Mouse (Mus musculus): ENCODE measurements around the gene Kcnn1. TPM values are rescaled to one million over a fixed set of nuclear protein-coding genes. Genes with fewer than 3 reads are reported as not detected.

The Kcnn1 gene
- 2.0 TPM in 2 replicates for polyA plus RNA-seq (2015; fragmentation: Nextera tagmentation; extraction: Ambion mirVana)

DNA sequence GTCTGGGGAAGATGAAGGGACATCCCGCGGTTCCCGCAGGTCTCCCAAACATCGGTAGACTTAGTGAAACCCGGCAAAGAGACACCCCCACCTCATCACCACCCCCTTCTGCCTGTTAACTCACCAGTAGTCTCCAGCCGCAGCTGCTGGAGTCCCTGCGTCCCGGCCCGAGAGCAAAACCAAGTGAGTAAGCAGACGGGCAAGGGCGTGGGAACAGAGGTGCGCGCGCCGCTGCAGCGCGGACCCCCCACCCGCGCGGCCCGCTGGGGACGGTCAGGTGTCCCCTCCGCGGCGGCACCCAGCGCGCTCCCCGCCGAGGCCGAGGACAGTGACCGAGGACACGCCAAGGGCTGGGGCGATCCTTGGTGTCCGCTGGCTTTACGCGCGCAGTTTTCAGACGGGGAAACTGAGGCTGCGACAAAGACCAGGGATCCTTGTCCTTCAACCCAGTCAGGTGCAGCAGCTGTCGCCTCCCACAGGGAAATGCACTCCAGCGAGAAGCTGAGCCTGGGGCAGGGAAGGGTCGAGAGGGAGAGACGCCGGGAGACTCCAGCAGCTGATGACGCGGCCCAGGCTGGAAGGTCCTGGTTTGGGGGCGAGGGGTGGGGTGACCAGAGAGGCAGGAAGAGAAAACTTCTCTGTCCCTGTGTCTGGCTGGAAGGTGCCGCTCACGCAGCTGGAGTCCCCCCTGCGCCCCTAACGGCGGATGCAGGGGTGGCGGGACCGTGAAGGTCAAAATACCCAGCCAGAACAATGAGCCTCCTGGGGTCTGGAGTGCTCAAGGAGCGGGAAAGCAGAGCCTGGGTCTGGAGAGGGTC lies at the start of gene Kcnn1:
TSS of gene Kcnn1 (minus strand) at position 435 of the 818 bp plus-strand sequence.
- WGBS: under 1% methylated on average over 55 of the region's 55 CpGs
- peaks cover 41% of the 10 kb centered on the region for H3K4me1 ChIP-seq (replicated peaks)
- H3K27me3 ChIP-seq (replicated peaks): peaks cover 24% of the 10 kb centered on the region
- peak within 1 kb of the TSS; percentile 46 for H3K4me3 ChIP-seq (replicated peaks)
- no peaks in the 10 kb centered on the region for H3K36me3 ChIP-seq
- no peak within 1 kb of the TSS for H3K27ac ChIP-seq
- peak within 1 kb of the TSS; percentile 24 for H3K9ac ChIP-seq
- H3K9me3 ChIP-seq: no peaks in the 10 kb centered on the region
- ATAC-seq: no peak
- H3K4me2 ChIP-seq (replicated peaks): peak within 1 kb of the TSS; percentile 87

DNA sequence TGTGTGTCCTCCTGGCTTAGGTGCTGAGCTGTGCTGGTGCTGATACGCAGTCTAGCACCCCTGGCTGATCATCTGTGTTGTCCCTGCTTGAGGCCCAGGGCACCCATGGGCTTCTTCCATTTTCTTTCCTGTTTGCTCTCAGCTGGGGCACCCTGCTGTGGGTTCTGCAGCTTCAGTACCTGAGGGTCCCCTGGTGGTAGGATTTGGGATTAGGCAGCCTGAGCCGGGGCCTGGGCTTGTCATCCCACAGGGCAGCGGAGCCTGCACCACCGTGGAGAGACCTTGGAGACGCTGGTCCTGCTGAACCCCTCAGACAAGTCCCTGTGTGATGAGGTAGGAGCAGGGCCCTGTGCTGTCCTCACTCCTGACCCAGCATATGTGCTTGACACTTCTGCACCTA lies 48.5 kb upstream of the Kcnn1 start:
- Histone ChIP-seq H3K9ac (no peak overlapping the region), H3K4me2 (replicated peaks) (no peak overlapping the region), H3K27me3 (replicated peaks) (no peaks in the 10 kb centered on the region), H3K4me3 (replicated peaks) (no peak overlapping the region), H3K27ac (no peak overlapping the region), H3K9me3 (no peaks in the 10 kb centered on the region), H3K36me3 (peaks cover 40% of the 10 kb centered on the region), H3K4me1 (replicated peaks) (peaks cover 5% of the 10 kb centered on the region)
- ATAC-seq: no peak
- WGBS: 80% methylated on average over 5 of the region's 5 CpGs

DNA sequence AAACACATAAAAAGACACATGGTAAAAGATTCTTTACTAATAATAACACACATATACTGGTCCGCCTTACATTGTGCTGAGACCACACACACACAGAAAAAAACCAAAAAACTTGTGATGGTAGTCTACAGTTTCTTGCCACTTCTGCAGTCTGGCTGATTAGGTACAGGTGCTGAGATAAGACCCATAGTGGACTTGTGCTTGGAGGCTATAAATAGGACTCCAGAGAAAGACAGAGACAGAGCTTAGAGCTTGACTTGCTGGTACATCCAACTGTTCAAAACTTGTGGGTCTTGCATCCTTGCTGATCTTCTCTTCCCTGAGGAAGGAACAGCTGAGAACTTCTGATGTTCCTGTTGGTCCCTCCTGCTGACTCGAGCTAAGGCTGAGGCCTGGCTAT lies 44.5 kb upstream of the Kcnn1 start:
- no peaks in the 10 kb centered on the region for H3K9me3 ChIP-seq
- ATAC-seq: no peak
- 83% methylated on average over 2 of the region's 2 CpGs for WGBS
- H3K27ac ChIP-seq: no peak overlapping the region
- peaks cover 5% of the 10 kb centered on the region for H3K27me3 ChIP-seq (replicated peaks)
- H3K4me3 ChIP-seq (replicated peaks): no peak overlapping the region
- no peak overlapping the region for H3K4me2 ChIP-seq (replicated peaks)
- peaks cover 10% of the 10 kb centered on the region for H3K4me1 ChIP-seq (replicated peaks)
- no peak overlapping the region for H3K9ac ChIP-seq
- H3K36me3 ChIP-seq: peaks cover 7% of the 10 kb centered on the region; the same call in 1 of the 2 replicates

DNA sequence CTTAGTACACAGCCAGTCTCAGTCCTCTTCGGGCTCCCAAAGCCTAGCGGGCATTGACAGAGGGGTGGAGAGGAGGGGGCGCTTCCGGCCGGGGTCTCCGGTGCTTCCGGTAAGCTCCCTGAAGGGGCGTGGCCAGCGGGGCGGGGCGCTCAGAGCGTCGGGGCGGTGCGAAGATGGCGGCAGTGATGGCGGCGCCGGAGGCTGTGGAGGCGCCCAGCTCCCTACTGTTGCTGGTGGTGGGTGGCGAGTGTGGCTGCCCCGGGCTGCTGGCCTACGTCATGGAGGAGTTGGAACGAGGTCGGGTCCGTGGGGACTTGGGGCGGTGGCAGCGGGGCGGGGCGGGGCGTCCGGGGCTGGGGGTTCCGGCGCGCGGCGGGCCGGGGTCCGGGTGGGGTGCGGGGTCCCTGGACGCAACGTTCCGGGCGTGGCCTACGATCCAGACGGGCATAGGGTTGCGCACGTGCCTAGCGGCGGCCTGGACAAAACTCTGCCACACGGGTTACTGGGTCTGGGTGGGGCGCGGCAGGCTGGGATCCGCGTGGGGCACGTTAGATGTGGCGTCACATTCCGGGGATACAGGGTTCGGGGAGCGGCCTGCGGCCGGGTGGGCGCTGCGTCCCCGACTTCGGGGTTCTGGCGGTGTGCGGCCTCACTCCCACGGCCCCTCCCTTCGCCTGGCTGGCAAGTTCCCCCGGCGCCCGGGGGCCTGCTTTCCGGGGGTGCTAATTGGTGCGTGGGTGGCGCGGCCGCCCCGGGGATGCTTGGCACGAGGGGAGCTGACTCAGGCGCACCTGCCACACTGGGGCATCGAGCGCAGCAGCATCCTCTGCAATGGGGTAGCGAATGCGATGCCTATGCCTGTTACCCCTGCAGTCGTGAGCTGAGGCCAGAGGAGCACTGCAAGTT lies 43.0 kb upstream of the Kcnn1 start, which contains the start of gene Map1s:
TSS of gene Map1s (plus strand) at position 102 of the 906 bp plus-strand sequence.
- H3K27ac ChIP-seq: peak within 1 kb of the TSS; percentile 87
- under 1% methylated on average over 84 of the region's 86 CpGs for WGBS
- H3K4me1 ChIP-seq (replicated peaks): peaks cover 10% of the 10 kb centered on the region
- H3K9me3 ChIP-seq: no peaks in the 10 kb centered on the region
- peak; percentile 94 for ATAC-seq
- H3K9ac ChIP-seq: peak within 1 kb of the TSS; percentile 92
- H3K36me3 ChIP-seq: no peaks in the 10 kb centered on the region
- H3K4me2 ChIP-seq (replicated peaks): peak within 1 kb of the TSS; percentile 94
- H3K27me3 ChIP-seq (replicated peaks): peaks cover 5% of the 10 kb centered on the region
- peak within 1 kb of the TSS; percentile 87 for H3K4me3 ChIP-seq (replicated peaks)

DNA sequence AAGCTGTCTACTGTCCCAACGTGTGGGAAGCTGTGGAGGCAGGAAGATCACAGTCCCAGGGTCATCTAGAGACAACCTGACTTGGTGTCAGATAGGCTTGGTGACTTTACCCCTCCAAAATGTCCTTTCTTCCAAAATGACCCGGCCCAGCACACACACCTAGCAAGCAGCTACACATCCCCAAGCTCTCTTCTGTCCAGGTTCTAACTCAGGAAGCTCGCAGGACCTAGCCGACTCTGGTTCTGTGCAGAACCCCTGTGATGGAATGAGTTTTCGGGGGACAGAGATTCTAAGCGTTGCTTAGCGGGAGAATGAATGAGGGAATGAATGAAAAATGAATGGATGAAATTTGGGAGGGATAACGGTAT lies 42.4 kb upstream of the Kcnn1 start:
- Histone ChIP-seq H3K4me3 (replicated peaks) (peak overlapping the region; percentile 87), H3K4me2 (replicated peaks) (peak overlapping the region; percentile 94), H3K9ac (peak overlapping the region; percentile 92), H3K9me3 (no peaks in the 10 kb centered on the region), H3K27ac (peak overlapping the region; percentile 87; the same call in 1 of the 2 replicates), H3K36me3 (no peaks in the 10 kb centered on the region), H3K4me1 (replicated peaks) (peaks cover 10% of the 10 kb centered on the region), H3K27me3 (replicated peaks) (peaks cover 5% of the 10 kb centered on the region)
- 0 out of 2 replicates have a peak, but pooled peaks have one; percentile 4 for ATAC-seq
- WGBS: 16% methylated on average over 8 of the region's 8 CpGs

DNA sequence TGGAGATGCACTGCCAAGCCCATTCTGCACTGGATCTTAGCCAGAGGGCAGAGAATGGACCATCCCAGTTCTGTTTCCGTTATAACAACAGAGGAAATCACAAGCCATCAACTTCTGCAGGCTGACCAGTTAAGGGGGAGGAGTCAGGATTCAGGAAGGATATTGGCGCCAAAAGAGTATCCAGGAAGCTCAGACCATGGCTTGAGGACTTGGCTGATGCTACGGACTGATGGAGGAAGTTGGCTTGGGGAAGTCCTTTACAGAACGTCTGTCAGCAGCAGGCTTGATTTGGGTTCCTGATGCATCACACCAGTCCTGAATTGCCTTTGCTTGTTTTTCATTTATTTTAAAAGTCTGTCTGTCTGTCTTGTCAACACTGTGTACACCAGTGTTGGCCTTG lies 41.5 kb upstream of the Kcnn1 start:
- no peak overlapping the region for H3K4me3 ChIP-seq (replicated peaks)
- ATAC-seq: no peak
- H3K27me3 ChIP-seq (replicated peaks): peaks cover 5% of the 10 kb centered on the region
- no peak overlapping the region for H3K9ac ChIP-seq
- H3K4me1 ChIP-seq (replicated peaks): peaks cover 10% of the 10 kb centered on the region
- H3K9me3 ChIP-seq: no peaks in the 10 kb centered on the region
- H3K4me2 ChIP-seq (replicated peaks): no peak overlapping the region
- no peak overlapping the region for H3K27ac ChIP-seq
- no peaks in the 10 kb centered on the region for H3K36me3 ChIP-seq
- 46% methylated on average over 4 of the region's 4 CpGs for WGBS

DNA sequence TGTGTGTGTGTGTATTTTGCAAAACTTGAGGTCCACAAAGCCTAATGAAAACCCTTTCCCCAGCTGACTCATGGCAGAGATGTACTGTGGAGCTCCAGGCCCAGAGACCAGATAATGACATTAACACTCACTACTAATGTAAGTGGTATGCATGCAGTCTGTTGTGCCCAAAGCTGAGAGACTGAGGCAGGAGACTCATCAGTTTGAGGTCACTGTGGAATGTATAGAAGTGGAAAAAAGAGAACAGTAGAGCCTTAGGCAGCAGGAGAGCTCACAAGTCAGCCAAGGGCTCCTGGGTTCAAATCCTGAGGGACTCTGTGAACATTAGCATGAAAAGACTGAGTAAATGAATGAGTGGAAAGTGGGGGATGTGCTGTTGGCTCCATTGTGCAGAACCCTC lies 40.5 kb upstream of the Kcnn1 start:
- H3K36me3 ChIP-seq: no peaks in the 10 kb centered on the region
- H3K9ac ChIP-seq: no peak overlapping the region
- H3K27ac ChIP-seq: no peak overlapping the region
- peaks cover 5% of the 10 kb centered on the region for H3K27me3 ChIP-seq (replicated peaks)
- H3K4me2 ChIP-seq (replicated peaks): no peak overlapping the region
- no peak for ATAC-seq
- no peaks in the 10 kb centered on the region for H3K9me3 ChIP-seq
- peaks cover 13% of the 10 kb centered on the region for H3K4me1 ChIP-seq (replicated peaks)
- no peak overlapping the region for H3K4me3 ChIP-seq (replicated peaks)

DNA sequence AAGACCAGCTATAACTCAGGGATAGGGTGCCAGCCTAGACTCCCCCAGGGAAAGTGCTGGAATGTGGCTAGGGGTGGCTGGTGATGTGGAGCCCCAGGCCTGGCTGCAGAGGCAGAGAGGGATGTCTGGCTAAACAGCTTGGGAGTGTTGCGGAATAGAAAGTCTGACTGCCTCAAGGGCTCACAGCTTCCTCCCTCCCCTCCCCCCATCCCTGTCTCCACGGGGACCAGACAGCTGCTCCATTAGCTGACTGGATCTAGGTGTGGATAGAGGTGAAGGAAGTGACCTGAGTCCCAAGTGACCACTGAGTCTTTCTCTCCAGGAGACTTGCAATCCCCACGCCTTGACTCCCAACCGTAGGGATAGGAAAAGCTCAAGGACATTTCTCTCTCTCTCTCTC lies 40.1 kb upstream of the Kcnn1 start:
- ATAC-seq: no peak
- no peaks in the 10 kb centered on the region for H3K36me3 ChIP-seq
- WGBS: 44% methylated on average over 4 of the region's 4 CpGs
- H3K9me3 ChIP-seq: no peaks in the 10 kb centered on the region
- H3K9ac ChIP-seq: no peak overlapping the region
- no peak overlapping the region for H3K4me2 ChIP-seq (replicated peaks)
- no peak overlapping the region for H3K4me3 ChIP-seq (replicated peaks)
- peaks cover 5% of the 10 kb centered on the region for H3K27me3 ChIP-seq (replicated peaks)
- H3K4me1 ChIP-seq (replicated peaks): peaks cover 18% of the 10 kb centered on the region
- no peak overlapping the region for H3K27ac ChIP-seq

DNA sequence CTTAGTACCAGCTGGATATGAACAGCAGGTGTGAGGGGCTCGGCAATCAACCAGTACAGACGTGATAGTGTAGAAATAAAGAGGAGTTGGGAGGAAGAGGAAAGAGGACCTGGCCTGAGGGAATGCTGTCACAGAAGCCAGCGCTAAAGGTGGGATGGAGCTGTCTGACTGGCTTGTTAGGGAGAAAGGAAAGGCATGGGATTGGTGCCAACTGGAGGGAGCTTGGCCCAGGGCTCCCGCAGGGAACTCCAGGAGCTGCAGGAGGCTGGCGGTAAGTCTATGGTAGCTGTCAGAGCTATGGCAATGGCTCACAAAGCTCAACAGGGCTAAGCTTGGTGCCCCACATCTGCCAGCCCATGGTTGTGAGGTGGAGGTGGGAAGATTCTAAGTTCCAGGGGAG lies 39.2 kb upstream of the Kcnn1 start:
- Histone ChIP-seq H3K4me1 (replicated peaks) (peaks cover 18% of the 10 kb centered on the region), H3K9ac (no peak overlapping the region), H3K4me2 (replicated peaks) (no peak overlapping the region), H3K4me3 (replicated peaks) (no peak overlapping the region), H3K27ac (no peak overlapping the region), H3K36me3 (no peaks in the 10 kb centered on the region), H3K9me3 (no peaks in the 10 kb centered on the region), H3K27me3 (replicated peaks) (peaks cover 5% of the 10 kb centered on the region)
- WGBS: 41% methylated on average over 5 of the region's 5 CpGs
- ATAC-seq: no peak

DNA sequence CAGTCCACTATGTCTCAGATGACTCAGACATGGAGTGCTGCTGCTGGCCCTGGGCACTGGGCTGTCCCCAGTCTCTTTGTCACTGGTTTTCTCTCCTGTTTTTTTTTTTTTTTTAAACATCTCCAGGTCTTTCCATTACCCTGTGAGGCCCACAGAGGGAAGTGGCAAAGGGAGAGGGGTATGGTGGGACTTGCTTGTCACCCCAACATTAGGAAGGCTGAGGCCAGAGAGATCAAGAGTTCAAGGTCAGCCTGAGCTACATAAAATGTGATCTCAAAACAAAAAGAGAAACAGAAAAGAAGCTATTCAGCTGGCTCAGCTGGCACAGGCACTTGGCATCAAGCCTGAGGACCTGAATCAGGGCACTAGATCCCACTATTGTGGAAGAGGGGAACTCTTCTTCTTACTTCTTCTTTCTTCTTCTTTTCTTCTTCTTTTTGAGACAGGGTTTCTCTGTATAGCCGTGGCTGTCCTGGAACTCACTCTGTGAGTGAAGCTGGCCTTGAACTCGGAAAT lies 37.9 kb upstream of the Kcnn1 start:
- no peak overlapping the region for H3K4me2 ChIP-seq (replicated peaks)
- H3K9ac ChIP-seq: no peak overlapping the region
- H3K4me3 ChIP-seq (replicated peaks): no peak overlapping the region
- H3K27me3 ChIP-seq (replicated peaks): peaks cover 5% of the 10 kb centered on the region
- ATAC-seq: no peak
- H3K9me3 ChIP-seq: no peaks in the 10 kb centered on the region
- 82% methylated on average over 2 of the region's 2 CpGs for WGBS
- peaks cover 16% of the 10 kb centered on the region; the same call in 1 of the 2 replicates for H3K4me1 ChIP-seq (replicated peaks)
- H3K27ac ChIP-seq: no peak overlapping the region
- H3K36me3 ChIP-seq: no peaks in the 10 kb centered on the region

DNA sequence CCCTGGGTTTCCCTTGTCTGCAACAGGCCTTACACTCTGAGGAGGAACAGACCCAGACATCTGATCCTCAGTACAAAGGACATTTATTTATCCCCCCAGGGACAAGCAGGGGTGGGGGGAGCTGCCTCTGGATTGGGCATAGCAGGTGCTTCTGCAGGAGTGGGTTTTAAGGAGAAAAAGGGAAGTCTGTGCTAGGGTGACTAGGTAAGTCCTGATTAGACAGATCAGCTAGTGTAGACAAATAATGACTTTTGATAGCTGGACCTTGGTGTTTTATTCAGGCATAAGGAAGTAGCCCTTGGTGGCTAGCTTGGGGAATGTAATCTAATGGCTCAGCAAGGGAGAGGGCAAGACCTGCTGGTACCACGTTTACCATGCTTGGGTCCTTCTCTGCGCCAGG lies 36.2 kb upstream of the Kcnn1 start:
- Histone ChIP-seq H3K9ac (no peak overlapping the region), H3K4me3 (replicated peaks) (no peak overlapping the region), H3K27ac (no peak overlapping the region), H3K4me1 (replicated peaks) (peaks cover 11% of the 10 kb centered on the region; the same call in 1 of the 2 replicates), H3K27me3 (replicated peaks) (peaks cover 3% of the 10 kb centered on the region), H3K9me3 (no peaks in the 10 kb centered on the region), H3K36me3 (peaks cover 16% of the 10 kb centered on the region), H3K4me2 (replicated peaks) (no peak overlapping the region)
- ATAC-seq: no peak
- 87% methylated on average over 2 of the region's 2 CpGs for WGBS

DNA sequence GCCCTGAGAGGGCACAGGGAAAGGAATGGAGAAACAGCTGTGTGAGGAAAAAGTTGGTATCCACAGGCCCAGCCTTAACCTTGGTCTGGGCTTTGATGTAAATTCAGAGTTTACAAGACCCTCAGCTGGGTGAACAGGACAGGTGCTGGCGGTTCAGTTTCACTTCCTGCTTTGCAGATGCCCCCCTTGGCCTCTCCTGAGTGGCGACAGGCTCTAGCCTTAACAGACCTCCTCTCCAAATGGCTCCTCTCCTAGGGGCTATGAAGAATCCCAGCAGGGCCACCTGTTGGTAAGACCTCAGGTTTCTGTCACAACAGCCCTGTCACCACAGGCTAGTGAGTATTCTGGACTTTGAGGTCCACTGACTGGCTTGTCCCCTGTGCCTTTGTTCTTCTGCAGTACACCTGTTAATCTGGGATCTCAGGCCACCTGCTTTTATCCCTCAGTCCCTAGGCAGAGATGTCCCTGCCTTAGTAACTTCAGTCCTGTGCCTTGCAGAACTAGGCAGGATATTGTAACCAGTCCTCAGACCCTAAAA lies 35.7 kb upstream of the Kcnn1 start:
- peaks cover 11% of the 10 kb centered on the region; the same call in 1 of the 2 replicates for H3K4me1 ChIP-seq (replicated peaks)
- no peak for ATAC-seq
- no peak overlapping the region for H3K4me2 ChIP-seq (replicated peaks)
- no peak overlapping the region for H3K27ac ChIP-seq
- H3K36me3 ChIP-seq: peaks cover 20% of the 10 kb centered on the region
- H3K9me3 ChIP-seq: no peaks in the 10 kb centered on the region
- 44% methylated on average over 2 of the region's 2 CpGs for WGBS
- H3K4me3 ChIP-seq (replicated peaks): no peak overlapping the region
- H3K27me3 ChIP-seq (replicated peaks): no peaks in the 10 kb centered on the region; the same call in none of the 2 replicates
- peak overlapping the region; percentile 26; the same call in 1 of the 2 replicates for H3K9ac ChIP-seq
